Mouse (Mus musculus) embryonic fibroblast, embryonic 13.5 days (primary cell): ENCODE results near the gene Sipa1l3.

Experiments
- CTCF ChIP-seq: IDR thresholded peaks from 2 replicates; pipeline ENCODE4 v1.5.1; 2011; ENCODE audit warnings: mild to moderate bottlenecking, control low read depth, low read length, moderate library complexity, borderline replicate concordance; ENCODE audit not compliant: insufficient read depth
- POLR2A ChIP-seq: IDR thresholded peaks from 2 replicates; pipeline ENCODE4 v1.6.1; 2011; ENCODE audit warnings: low read depth, mild to moderate bottlenecking, control low read depth, low read length, moderate library complexity

DNA sequence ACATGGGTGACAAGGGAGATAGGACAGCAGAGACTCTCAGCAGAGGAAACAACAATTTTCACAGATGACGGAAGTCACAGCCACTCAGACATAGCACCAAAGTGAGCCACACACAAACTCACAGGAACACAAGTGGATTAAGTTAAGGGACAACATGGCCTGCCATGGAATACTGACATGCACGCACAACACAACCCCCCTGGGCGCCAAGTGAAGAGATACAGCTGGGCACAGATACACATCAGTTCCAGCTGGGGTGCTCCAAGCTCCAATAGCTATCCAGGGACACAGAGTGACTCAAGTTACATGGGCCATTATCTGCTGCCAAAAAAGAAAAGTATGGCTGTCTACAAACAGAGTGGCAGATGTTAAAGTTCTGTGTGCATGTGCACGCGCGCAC lies 228.6 kb downstream of the Sipa1l3 start:
- TF ChIP-seq CTCF (no peak), POLR2A (no peak)
